Mouse (Mus musculus) gastrocnemius, postnatal 10 days (tissue): ENCODE measurements around the gene Magea10. TPM values are rescaled to one million over a fixed set of nuclear protein-coding genes. Genes with fewer than 3 reads are reported as not detected.

ENCODE experiments used
- DNase-seq: peaks from one replicate; pipeline ENCODE4 v3.0.0; 2021; ENCODE audit warnings: mixed read lengths
- long read RNA-seq, 2 experiments: library from polyadenylated mRNA; stranded (forward); transcript quantifications; one replicate each; pipeline ENCODE4 v2.0.0; 2021
- total RNA-seq, 2 experiments: library from RNA; stranded (reverse); gene quantifications; 2 replicates each; pipeline ENCODE4 v1.2.3; 2021

Magea10 gene
- total RNA-seq: not detected
- long read RNA-seq, experiment 1: 0 reads
- long read RNA-seq, experiment 2: 0 reads

GRCm38 (mm10) chrX:72386758-72387157 is at the start of gene Magea10:
Magea10 (minus strand) TSS chrX:72386858.
- no peak for DNase-seq

- no peak for DNase-seq
These were observed 4.7 kb downstream of the Magea10 start for GRCm38 (mm10) chrX:72381972-72382371.

Other genes starting within 250 kb of the Magea10 start
- not detected for gene Magea4, start 164.8 kb downstream of the Magea10 start, total RNA-seq
- 1 to 10 TPM in 1 of 2 experiments, under 1 TPM in 1; 0.79 to 1.1 TPM for gene Gabre, start 112.1 kb downstream of the Magea10 start, total RNA-seq